Mouse (Mus musculus): ENCODE data around the gene Morf4l1.
"Not testable (repeated sequence)": the region's sequence is repeated elsewhere in the genome, so short reads cannot be mapped to it uniquely, and the experiment has no call there.

Gene Morf4l1

GRCm38 (mm10) chr9:90113651-90114566 is 665 bp downstream of the Morf4l1 start:
- peak; percentile 92 to 94 for DNase-seq (ENCODE audit: low spot score in 2 of 2)

DNA sequence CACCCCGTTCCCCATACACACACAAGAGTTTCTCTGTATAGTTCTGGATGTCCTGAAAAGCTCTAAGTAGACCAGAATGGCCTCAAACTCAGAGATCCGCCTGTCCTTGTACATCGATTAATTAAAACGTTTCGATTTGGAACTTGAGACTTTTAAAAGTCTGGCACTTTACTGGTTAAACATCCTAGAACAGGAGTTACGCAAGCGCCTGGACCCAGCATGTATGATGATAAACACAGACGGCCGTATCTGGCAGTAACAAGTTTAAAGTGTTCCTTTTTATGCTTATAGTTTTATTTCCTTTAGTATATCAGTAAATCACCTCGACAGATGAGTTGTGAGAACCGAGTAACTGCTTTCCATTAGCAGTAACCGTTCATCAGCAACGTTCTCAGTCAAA is 1.4 kb downstream of the Morf4l1 start:
- no peak for DNase-seq (ENCODE audit: low spot score in 2 of 2)

DNA sequence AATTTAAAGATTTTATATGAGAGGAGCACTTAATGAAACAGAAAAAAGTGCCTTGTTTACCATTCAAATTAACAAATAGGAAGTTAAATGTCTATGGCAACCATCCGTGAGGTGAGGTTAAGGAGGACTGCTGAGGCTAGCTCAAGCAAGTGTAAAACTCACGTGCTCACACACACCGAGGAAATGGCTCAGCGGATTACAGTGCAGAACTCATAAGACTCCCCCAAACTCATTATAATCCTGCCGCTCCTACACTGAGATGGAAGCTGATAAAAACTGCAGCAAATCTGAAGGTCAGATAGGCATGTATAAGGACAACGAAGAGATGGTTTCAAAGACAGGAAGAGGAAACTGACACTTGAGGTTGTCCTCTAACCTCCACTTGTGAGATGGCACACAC is 5.2 kb downstream of the Morf4l1 start:
- no peak for DNase-seq (ENCODE audit: low spot score in 2 of 2)

- DNase-seq (ENCODE audit: low spot score in 2 of 2) = no peak
These were observed 6.3 kb downstream of the Morf4l1 start for GRCm38 (mm10) chr9:90108272-90108671.

DNA sequence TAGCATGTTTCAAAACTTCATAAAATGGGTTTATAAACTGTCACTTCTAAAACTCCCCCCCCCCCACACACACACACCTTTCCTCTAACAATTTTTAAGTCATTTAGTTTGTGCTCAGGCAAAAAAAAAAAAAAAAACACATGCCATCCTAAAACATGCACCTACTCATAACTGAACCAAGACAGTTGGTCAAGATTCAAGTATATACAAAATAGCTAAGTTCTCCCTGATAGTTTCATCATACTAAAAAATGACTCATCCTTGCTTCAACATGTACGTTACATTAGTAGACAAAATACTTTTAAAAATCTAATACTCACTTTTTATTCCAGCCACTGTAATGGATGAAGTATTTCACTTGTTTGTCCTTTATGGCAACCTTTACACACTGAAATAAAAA is 7.7 kb downstream of the Morf4l1 start:
- DNase-seq (ENCODE audit: low spot score in 2 of 2) = no peak

- no peak for DNase-seq (ENCODE audit: low spot score in 2 of 2)
These were observed 9.1 kb downstream of the Morf4l1 start for GRCm38 (mm10) chr9:90105462-90105861.

DNA sequence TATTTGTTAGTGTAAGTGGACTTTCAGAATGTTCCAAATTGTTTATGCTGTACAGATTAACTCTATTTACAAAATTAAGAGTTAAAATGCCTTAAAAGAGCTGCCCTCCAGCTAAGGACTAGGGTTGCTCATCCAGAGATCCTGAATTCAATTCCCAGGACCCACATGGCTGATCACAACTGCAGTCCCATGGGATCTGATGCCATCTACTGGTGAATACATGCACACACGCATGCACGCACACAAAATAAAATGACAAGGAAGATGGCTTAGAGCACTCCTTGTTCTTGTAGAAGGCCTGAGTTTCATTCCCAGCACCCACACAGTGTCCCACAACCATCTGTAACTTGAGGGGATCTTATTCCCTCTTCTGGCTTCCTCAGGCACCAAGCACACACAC is 13.8 kb downstream of the Morf4l1 start:
- no peak for DNase-seq (ENCODE audit: low spot score in 2 of 2)

- DNase-seq (ENCODE audit: low spot score in 2 of 2) = no peak
These were observed 15.6 kb downstream of the Morf4l1 start for GRCm38 (mm10) chr9:90098934-90099333.

DNA sequence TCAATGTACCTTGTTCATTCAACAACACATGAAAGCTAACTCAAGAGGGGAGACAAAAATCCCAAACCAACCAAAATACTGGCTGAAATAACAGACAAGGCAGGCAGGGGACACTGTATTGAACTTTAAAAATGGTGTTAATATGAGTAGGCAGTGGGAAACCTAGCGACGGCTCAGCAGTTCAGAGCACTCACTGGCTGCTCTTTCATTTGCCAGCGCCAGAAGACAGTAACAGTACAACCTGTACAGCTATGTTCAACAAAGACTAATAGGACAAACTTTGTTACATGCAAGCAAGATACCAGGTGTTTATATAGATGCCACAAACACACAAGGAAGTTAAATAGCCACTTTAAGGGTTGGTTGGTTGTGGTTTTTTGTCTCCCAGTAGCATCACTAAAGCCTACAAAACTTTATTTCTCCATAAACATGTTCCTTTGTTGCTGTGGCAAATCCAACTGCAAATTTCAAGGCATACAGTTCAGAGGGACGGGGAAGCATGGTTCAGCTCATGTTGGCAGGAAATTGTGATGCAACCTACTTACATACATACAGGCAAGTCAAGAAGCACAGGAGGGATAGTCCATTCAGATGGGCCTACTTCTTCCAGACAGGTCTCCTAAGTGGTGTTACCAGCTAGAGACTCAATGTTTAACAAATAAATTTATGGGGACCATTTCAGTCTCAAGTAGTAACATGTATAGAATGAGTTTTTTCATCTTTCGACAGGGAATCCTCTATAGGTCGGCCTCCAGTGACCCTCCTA is 25.1 kb downstream of the Morf4l1 start:
- DNase-seq (ENCODE audit: low spot score in 2 of 2) = no peak

GRCm38 (mm10) chr9:90087906-90088485 is 26.6 kb downstream of the Morf4l1 start:
- no peak for DNase-seq (ENCODE audit: low spot score in 2 of 2)

GRCm38 (mm10) chr9:90084766-90085468 is 29.7 kb downstream of the Morf4l1 start:
- no peak for DNase-seq (ENCODE audit: low spot score in 2 of 2)

DNA sequence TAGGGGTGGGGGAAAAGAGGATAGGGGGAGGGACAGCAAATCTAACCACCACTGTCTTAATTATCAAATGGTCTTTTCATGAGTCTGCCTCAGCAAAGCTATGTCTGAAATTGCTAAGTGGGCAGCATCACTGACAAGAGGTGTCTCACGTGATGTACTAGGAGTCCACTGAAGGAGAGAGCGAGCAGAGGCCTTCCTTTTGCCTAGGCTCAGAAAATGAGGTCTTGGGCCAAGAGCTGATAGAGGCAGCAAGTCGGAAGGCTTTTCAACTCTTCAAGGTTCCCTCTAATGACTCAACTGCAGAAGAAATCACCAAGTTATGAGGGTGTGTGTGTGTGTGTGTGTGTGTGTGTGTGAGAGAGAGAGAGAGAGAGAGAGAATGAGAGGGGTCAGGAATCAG is 30.4 kb downstream of the Morf4l1 start:
- no peak for DNase-seq (ENCODE audit: low spot score in 2 of 2)

- no peak for DNase-seq (ENCODE audit: low spot score in 2 of 2)
These were observed 31.6 kb downstream of the Morf4l1 start for GRCm38 (mm10) chr9:90082992-90083391.

GRCm38 (mm10) chr9:90081961-90082360 is 32.6 kb downstream of the Morf4l1 start:
- DNase-seq (ENCODE audit: low spot score in 2 of 2) = not testable (repeated sequence)

- peak; percentile 70 to 89 for DNase-seq (ENCODE audit: low spot score in 2 of 2)
These were observed 37.6 kb downstream of the Morf4l1 start for GRCm38 (mm10) chr9:90076849-90077461.

- no peak for DNase-seq (ENCODE audit: low spot score in 2 of 2)
These were observed 38.4 kb downstream of the Morf4l1 start for GRCm38 (mm10) chr9:90076131-90076530.

DNA sequence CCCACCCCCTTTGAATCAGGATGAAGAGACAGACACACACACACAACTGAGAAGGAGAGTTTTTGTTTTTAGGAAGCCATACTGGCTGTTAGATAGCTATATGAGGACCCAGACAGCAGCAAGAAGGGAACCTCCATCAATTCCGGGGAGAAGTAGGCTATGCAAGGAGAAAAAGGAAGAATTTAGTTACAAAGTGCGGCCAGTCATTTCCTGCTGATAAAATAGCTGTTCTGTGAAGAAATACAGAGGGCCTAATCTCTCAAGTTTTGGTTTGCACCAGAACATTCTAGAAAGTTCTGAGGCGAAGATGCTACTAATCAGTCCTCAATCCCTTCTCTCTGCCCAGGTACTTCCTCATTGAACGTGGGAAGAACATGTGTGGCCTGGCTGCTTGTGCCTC is 39.2 kb downstream of the Morf4l1 start:
- DNase-seq (ENCODE audit: low spot score in 2 of 2) = no peak

DNA sequence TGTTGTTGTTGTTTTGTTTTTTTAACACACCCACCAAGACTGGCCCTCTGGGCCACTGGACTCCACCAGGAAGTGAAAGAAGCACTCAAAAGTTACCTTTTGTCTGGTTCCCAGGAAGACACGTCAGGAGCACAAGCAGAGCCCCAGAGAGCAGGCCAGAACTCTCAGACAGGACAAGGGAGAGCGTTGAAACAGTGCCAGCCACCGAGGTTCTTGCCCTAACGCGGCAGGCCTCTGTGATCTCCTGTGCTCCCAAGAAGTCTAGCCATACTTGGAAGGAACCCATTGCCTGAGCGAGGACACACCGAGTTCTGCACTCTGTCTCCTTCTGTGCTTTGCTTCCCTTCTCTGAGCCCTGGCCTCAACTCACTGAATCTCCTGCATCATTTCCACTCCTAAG is 44.4 kb downstream of the Morf4l1 start:
- no peak for DNase-seq (ENCODE audit: low spot score in 2 of 2)

DNA sequence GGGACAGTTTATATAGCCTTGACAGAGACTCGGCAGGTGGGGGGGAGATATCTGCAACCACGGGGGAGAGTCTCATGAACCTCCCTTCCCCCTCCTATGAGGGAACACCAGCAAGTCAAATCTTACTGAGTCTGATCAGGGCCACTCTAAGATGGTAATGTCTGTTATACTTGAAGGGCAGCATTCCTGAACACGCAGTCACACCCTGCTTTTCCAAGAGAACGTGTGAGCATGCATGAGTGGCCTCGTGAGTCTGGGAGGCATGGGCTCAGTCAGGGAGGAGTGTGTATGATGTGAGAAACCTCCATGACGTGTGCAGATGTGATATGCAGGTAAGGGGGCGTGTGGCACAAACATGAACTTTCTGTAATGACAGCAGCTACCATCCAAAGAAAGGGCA is 45.1 kb downstream of the Morf4l1 start:
- DNase-seq (ENCODE audit: low spot score in 2 of 2) = no peak

GRCm38 (mm10) chr9:90068786-90069185 is 45.8 kb downstream of the Morf4l1 start:
- DNase-seq (ENCODE audit: low spot score in 2 of 2) = no peak

DNA sequence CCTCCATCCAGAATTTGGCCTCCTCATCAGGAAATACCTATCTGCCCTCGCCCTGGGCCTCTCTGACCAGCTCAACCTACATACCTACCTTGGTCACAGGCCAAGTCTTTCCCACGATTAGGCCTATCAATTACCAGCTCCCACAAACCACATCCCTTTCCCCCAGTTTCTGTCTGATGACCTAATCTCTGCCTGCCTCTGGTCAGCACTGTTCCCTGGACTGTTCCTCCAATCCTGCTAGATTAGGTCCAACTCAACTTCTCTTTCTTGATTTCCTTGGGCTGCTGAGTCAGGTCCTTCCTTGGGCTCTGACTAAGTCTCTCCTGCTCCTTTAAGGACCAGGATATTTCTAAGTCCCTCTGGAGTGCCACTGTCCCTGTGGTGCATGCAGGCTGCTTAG is 47.2 kb downstream of the Morf4l1 start:
- DNase-seq (ENCODE audit: low spot score in 2 of 2) = no peak
